Mouse (Mus musculus) lung, postnatal 36 days (tissue): ENCODE measurements around the gene Msi2.
A peak's percentile ranks its signal among the peaks of the same experiment; 100 is the strongest.

Source experiments
- DNase-seq: peaks from one replicate; pipeline ENCODE4 v3.0.0; 2022; ENCODE audit warnings: mixed read lengths

Msi2 gene

DNA sequence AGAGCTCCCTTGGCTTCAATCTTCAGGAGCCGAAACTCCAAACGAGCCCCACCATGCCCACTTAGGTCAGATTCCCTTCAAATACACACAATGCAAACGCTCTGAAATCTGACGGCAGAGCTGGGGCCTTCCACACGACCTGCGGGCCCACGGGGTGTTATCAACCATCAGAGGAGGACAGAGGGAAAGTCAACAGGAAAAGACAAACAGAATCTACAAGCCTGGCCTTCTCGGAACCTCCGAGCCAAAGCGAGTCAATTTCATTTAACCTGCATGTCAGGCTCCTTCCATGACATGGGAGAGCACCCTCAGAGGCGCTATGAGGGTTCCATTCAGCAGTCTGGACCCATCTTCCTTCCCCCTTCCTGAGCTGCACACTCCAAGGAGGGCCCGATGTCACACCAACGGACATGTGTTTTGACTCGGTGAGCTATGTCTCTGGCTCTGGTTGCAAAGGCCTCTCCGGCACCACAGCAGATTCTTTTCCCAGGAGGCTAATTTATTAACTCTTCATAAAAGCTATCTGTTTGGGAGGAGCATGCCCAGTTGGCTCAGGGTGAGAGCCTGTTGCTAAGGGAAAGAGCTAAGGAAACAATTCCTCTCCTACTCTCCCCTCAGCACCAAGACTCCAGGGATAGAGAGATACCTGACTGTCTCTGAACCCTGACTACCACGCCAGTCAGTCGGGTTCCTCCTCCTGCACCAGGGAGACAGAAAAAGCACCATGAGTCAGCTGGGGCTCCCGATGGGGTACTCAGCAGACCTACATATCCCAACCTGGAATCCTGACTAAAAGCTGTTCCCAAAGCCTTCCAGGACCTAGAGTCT, 42.6 kb downstream of the Msi2 start:
- DNase-seq, result no peak

DNA sequence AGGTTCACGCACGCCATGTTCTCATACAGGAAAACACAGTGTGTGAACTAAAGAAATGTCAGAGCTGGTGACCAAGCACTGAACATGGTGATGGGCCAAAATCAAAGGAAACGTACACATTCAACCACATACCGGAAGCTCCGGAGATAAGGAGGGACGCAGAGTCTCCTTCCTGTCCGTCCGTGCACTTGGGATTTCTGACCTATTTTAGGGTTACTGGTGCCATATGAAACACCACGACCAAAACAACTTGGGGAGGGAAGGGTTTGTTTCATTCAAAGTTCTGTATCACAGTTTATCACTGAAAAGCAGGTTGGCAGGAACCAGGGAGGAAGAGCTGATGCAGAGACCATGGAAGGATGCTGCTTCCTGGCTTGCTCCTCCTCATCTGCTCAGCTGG, 44.2 kb downstream of the Msi2 start:
- peak; percentile 82 for DNase-seq

DNA sequence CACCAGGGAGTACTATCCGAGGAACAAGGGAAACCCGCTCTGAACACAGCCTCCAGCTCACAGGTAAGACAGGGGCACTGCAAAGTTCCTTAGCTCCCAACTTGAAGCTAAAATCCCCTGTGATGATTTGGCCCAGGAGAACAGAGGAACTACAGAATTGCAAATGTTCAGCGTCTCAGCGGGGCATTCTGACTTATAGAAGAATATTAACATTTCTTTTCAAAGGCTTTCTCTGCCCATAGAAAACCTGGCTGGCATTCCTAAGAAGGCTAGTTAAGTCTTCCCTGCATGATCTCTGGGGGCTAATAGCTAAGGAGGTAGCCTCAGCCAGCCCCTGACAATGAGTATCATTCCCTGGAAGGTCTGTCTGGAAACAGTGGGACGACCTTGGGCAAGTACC, 47.4 kb downstream of the Msi2 start:
- DNase-seq, result no peak

DNA sequence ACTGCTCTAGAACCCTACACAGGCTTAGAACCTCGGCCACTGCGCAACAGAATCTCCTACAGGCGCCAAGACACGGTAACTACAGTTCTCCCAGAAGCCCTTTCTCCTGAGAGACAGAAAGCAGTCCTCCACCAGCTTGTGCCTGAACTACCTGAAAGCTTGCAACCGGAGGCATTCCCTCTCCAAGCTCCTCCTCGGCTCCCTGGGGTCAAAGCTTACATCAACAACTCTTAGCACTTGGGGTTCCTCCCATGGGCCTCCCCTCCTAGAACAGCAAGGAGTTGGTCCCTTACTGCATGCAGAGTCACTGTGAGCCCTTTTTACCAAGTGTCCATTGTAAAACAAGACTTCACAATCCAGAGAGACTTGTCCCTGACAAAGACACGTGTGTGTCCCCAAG, 49.2 kb downstream of the Msi2 start:
- DNase-seq, result no peak

DNA sequence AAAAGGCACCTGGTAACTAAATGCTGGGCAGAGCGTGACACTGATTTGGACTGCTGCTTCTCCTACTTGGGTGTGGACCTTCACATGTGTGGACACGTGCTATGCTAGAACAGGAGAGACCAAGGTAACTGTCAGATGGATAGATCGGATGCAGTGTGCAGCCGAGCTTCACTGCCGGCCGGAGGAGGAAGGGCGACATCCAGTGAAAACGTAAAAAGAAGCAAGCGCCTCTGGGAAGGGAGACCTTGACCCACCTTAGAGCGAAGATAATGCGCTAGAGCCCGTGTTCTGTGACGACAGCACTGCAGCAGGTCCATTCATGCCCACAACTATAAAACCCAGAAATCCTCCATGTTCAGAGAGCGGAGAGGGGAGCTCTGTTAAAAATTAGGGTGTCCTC, 50.0 kb downstream of the Msi2 start:
- DNase-seq, result no peak

DNA sequence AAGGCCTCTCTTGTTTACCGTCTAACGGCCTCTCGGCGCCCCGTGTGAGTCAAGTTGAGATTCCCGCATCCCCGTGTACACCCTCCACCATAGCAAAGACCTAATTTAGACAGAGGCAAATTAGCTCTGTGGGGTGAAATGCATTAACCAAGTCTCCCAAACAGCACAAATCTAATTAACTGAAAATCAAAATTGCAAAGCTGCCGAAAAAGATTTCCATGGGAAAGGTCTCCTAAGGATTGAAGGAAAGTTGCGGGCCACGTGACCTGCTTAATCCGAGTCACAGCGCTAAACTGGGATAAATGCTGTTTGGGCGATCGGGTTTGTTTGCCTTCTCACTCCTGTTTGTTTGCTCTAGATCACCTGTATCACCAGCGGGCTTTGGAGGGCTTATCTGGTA, 52.5 kb downstream of the Msi2 start:
- DNase-seq, result no peak

DNA sequence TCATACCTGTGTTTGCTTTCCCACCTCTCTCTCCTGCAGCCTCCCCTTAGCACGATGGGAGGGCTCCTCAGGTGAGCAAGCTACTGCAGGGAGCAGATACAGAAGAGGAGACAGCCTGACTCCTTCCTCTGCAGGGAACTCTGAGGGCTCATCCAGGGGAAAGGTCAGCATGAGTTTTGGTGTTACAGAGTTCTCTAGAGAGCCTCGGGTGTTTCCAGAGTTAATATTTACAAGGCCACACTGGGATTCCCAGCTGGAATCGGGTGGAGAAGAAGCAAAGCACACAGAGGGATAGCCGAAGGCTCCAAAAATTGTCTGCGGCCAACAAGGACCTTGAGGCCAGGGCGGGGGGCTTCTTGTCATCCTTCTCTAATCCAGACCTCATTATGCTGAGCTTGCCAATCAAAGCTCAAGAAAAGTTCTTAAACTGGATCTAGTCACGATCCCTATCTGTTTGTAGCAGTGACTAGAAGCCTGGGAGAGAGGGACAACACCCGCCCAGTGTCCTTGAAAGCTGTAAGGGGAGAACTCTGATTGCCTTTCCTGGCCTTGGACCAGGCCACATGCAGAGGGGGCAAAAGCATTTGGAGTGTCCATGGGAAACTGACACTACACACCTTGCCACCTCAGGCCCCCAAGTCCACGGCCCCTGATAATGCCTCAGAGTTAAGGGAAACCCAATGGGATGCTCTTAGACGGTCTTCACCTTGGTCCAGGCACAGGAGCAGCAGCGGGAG, 56.7 kb downstream of the Msi2 start:
- no peak for DNase-seq

DNA sequence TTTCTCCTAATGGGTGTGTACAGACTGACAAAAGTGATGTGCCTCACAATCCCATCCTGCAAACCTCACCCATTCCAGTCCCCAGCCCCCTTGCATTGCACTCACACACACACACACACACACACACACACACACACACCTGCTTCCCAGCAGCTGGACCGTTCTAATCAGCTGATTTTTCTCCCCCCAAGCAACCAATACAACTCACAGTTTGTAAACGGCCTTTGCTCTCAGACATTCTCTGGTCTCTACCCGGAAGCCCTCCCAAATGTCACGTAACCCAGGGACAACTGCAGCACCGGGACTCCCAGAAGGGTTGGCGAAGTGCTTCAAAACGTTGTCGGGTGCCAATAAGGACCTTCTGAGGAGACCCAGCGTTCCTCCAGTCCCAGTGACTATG, 57.9 kb downstream of the Msi2 start:
- DNase-seq, result no peak

DNA sequence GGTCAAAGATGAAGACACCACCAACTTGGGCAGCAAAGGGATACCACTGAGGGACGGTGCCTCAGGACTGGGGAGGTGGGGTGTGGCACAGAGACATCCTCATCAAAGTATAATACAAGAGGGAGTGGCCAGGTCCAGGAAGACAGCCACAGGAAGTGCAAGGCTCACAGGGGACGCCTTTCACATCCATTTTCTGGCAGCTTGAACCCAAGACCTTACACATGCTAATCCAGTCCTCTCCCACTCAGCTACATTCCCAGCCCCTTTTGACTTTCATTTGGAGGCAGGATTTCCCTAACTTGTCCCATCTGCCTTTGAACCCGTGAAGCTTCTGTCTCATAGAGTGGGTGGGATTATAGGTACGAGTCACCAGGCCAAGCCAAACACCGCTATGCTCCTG, 59.4 kb downstream of the Msi2 start:
- DNase-seq, result no peak

DNA sequence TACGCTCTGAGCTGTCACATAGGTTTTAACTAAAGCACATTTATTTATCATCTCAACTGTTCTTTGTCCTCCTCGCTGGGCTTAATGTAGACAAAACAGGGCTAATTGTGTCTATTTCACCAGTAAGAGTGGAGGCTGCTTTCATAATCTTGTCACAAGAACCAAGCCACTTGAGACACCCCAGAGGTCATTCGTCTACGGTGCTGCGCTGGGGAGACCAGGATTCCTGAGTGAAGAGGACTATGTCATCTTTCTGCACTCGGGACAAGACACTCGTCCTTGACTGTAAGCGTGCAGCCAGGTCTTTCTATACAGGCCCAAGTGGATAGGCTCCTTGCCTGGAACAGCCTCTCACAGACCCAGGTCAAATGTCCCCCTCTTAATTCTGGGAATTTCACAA, 62.5 kb downstream of the Msi2 start:
- DNase-seq, result no peak

DNA sequence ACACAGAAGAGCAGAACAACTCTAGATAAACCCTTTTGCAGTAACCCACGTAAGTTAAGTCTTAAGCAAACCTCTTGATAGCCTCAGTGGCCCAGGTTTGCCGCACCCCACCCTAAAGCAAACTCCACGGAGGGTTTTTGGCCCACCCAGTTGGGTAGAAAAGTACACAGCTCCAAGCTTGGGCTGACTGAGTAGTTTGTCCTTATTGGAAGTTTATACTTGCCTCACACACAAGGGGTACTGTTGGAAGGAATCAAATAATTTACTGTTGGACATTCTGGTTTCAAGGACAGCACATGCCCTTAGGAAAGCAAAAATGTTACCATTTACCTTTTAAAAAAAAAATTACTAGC, 63.1 kb downstream of the Msi2 start:
- no peak for DNase-seq

DNA sequence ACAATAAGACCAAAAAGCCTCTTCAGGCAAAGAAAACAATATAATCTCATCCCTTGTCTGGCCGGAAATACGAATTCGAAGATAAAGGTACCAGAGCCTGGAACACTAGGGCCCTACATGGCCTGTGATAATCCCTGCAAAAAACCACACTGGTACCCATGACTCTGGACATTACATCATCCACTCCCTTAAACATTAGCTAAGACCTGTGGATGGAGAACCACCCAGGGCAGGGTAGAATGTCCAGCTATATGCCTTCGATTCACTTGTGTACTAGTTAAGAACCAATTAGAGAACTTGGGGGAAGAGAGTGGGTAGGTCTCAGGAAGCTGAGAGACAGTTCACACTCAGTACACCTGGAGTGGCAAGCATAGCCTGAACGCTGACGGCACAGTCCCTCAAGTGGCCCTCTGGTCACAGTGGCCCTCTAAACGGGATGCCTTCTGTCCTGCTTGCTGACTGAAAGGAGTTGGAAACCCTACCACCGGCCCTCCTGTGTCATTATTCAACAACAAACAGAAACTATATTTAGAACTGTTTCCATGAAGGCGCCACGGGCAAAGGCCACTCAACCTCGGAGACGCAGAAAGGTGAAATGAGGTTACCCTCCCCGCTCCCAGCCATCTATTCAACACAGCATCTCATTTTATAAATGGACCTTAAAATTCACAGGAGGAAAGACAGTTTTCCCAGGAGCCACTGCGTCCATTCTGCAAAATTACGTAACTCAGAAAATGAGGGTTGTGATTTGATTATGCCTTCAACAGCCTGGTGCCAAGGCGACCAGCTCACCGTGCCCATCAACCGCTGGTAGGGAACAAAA, 63.7 kb downstream of the Msi2 start:
- peak; percentile 65 for DNase-seq

DNA sequence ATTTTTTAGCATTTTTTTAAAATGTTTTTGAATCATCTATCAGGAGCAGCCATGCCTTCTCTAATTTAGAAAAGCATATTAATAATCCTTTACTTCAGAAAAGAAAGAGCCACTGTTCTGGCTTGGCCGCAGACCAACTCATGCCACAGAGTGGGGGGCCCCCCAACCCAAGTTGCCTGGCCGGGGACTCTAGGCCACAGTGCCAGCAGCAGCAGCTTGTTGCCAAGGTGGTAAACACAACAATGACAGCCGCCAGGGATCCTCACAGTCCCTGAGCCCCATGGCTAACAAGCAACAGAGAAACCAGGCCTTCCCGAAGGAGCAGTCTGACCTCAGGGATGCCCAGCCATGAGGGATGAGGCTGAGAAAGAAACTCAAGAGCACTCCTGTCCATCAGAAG, 68.0 kb downstream of the Msi2 start:
- no peak for DNase-seq

DNA sequence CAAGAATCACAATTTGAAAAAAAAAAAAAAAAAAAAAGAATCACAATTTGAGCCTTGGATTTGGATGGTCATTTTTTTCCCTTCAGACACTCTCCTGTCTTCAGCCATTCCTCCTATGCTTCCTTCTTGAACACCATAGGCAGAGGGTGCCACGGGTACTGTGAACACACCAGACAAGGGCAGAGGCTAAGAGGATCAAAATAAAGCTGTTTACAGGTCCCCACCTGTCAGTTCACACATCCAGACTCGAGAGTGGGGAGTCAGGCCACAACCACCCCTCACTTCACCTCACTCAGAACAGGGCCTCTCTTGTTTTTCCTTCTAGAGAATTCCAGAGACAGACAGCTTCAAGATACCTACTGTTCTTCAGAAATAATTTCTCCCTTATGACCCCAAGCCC, 69.3 kb downstream of the Msi2 start:
- no peak for DNase-seq

DNA sequence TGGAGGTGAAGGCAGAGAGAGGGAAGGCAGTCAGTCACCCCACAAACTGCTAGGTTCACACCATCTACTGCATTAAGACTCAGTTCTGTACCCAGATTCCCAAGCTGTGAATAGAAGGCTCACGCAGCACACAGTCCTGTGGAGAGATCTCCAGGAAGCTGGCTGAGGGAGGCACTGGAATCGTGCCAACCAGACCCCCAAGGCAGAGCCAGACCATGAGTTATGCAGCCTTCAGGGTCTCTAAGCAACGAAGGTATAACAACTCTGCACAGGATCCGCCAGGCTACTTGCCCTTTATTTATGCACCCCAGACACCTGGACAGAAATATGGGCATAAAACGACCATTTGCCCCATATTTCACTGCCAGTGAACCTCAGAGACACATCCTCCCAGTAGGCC, 69.9 kb downstream of the Msi2 start:
- DNase-seq, result no peak

DNA sequence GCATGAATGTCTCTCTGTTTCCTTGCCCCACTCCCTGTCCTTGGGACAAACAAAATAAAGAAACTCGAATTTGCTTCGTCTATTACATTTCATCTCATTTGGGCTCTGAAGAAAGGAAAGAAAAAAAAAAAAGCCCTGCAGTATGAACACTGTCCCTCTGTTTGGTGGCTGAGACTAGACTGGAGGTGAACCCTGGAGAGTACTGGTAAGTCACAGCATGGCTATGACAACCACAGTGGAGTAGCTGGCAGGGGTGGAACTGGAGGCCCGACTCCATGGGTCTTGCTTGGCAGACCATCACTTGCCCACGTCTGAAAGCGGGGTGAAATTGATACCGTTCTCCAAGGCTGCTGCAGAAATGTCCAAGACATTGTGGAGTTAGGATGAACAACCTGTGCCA, 71.8 kb downstream of the Msi2 start:
- DNase-seq, result no peak

DNA sequence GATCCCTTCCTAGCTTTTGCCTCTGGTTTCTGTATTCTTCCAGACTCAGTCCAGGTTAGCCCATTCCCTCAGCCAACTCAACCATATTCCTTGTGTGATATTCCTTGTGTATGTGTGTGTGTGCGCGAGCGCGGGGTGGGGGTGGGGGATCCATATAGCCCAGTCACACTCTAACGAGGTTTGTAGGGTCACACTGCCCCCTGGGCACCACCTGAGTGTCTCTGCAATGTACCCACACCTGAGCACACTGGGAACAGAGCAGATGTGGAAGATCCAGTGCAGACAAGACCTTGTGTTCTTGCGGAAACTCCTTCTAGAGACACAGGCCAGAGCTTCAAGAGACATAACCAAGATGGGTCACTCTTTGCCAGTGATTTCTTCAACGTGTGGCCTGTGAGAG, 72.5 kb downstream of the Msi2 start:
- DNase-seq, result no peak

DNA sequence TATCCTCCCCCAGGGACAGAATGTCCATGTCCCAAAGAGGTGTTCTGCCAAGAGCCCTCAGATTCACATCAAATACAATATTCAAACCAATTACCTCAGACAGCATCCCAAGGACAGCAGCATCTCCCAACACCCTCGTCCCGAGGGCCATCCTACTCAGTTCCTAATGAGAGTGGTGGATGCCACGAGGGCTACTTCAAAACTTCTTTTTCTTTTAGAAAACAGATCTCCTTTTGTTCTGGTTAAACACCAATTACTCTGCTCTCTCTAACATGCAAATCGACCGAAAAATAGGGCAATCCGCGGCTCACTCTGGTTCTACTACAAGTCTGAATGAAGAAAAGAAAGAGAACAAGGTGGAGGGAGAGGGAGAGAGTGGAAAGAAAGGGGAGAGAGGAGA, 73.6 kb downstream of the Msi2 start:
- DNase-seq, result no peak

DNA sequence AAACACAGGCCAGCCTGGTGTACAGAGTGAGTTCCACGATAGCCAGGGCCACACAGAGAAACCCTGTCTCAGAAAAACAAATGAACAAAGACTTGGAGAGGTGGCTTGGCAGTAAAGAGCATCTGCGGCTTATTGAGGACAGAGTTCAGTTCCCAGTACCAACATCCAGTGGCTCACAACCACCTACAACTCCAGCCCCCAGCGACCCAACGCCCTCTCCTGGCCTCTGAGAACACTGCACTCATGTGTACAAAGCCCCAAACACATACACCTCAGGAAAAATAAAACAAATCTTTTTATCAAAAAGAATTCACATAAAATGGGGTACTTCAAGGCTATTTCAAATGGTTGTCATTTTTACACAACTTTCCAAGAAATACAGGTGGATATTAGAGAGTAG, 78.5 kb downstream of the Msi2 start:
- DNase-seq, result no peak

DNA sequence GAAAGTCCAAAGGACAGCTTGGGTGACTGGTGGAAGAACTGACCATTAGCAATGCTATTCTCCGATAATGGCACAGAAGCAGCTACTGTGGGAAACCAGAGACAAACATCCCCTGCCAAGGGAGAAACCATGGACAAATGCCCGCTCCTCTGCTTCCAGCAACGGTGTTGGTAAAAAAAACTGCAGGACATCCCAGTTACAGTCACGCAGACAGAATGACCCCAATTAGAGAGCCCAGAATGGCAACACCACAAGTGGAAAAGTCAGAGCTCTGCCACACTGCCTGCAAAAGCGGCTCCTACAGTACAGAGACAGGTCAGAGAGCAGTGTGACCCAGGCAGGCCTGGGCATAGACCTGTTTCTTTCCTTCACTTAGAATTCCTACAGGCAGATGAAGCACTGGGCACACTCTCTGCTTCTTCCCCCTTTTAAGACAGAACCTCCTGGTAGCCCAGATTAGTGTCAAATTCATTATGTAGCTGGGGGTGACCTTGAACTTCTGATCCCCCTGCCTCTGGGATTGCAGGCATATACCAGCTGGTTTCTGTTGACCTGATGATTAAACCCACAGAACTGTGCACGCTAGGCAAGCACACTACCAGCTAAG, 79.3 kb downstream of the Msi2 start:
- DNase-seq, result no peak

DNA sequence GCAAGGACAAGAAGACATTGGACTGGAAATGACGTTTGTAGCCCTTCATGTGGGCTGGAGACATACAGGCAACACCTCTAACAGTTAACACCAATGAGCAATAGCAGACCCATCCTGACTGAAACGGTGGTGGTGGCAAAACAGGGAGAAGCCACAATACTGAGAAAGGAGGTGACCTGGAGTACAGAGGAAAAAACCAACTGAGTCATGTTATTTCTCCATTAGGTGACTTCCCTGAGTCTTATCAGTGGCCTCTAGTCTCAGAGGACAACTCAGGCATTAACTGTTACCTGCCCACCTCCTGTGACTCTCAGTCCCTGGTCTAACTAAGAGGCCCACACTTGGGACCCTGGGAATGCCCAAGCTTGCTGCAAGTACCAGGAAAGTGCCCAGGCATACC, 80.1 kb downstream of the Msi2 start:
- DNase-seq, result no peak

DNA sequence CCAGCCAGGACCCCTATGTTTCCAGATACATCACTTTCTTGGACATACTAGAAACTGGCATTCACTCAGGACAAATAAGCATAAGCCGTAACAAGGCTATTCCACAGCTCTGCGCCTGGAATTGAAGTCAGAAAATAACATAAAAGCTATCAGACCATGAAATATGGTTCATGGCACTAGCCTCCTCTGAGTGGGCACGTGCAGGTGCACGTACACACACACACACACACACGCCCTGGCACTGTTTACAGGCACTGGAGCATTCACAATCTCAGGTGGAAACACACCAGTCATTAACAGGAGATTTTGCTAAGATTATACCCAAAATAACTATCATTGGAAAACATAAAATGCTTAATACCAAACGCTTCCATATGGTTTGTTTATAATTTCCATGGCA, 81.4 kb downstream of the Msi2 start:
- no peak for DNase-seq

DNA sequence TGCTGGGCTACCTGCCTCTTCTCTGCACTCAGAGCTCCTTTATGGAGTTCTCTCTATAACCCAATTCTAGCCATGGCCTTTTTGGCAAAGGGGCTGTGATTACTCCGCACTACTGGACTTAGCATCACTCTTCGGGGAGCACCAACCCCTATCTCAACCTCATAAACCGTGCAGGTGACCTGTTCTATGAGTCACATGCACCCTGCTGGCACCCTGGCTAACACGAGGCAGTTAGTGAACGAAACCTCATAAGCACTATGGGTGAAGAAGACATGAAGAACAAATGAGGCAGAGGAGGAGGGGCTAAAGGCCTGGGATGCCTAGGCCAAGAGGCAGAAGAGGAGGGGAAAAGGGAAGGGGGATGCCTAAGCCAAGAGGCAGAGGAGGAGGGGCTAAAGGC, 82.0 kb downstream of the Msi2 start:
- DNase-seq, result no peak
